35 mouse cellular contexts compared by ENCODE assay signal in the genomic region with DNA sequence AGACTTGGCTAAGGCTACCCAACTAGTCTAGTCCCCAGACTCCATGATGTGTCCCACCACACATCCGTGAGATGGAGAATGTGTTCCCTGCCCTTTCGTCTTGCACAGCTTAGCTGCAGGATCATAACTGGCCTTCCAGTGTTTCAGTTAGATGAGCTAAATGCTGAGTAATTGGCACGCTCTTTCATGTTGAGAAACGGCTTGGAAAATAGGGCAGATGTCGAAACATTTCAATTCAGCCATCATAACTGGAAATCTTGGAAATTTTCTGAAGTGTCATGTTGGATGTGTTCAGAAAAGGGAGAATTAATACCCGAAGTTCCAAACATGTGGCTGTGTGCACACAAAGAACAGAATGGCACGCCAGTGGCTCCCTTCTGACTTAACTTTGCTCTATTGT. TPM values are rescaled to one million over a fixed set of nuclear protein-coding genes. Genes with fewer than 3 reads are reported as not detected.
DNase-seq lines count a peak whose midpoint lies in the region.
"Had no signal": no experiment of that assay in that cellular context is flagged by ENCODE, and none has a peak within 500 bp of the region (broad histone marks: within the 10 kb centered on the region; RNA-seq: fewer than 3 reads in every experiment).

No protein-coding gene starts in this region.

- peak; percentile 30 for DNase-seq in adrenal gland, adult 8-10 months
- DNase-seq in adrenal gland, postnatal 25 days = no peak
- peak; percentile 44 to 61 for DNase-seq in heart, adult 9 months (ENCODE audit: low spot score in 2 of 2)
- no peak for DNase-seq in heart, postnatal 4 days
- DNase-seq in NIH3T3 (ENCODE audit: low read depth) = peak; percentile 58
- DNase-seq in gonadal fat pad, adult 2 months (ENCODE audit: low read depth) = peak; percentile 59
- DNase-seq in ovary, adult 18-20 months (ENCODE audit: low spot score) = no peak
- no peak for DNase-seq in liver
- DNase-seq: cerebellum, adult 11-12 months; cerebellum, postnatal 10 days; gastrocnemius, postnatal 10 days; kidney, adult 9 months; kidney, postnatal 14 days; retina, postnatal 1 day; right cerebral cortex, postnatal 25 days had no signal

RNA-seq across cellular contexts. Expression of a gene that starts 4.7 kb away (rescaled TPM):
- 10 to 100 TPM in 1 of 4 experiments, 1 to 10 TPM in 3; 3.5 to 10.5 (median 5.9) TPM for total RNA-seq in adrenal gland, adult 8-10 months (2022)
- total RNA-seq in adrenal gland, postnatal 25 days (2021) = 2.8 and 5.9 TPM in 2 replicates
- total RNA-seq in heart, postnatal 4 days (2021) = 10 to 100 TPM in 1 of 2 experiments, 1 to 10 TPM in 1; 9.5 to 10.6 TPM
- 26.5 and 27.7 TPM in 2 replicates for polyA plus RNA-seq in gonadal fat pad, adult 2 months (2012; rRNA removed)

RNA-seq across cellular contexts. Expression of a gene that starts 20.1 kb away (rescaled TPM):
- not detected for total RNA-seq in adrenal gland, adult 8-10 months (2022)
- total RNA-seq in adrenal gland, postnatal 25 days (2021) = not detected in 2 replicates
- not detected for total RNA-seq in heart, postnatal 4 days (2021)
- polyA plus RNA-seq in gonadal fat pad, adult 2 months (2012; rRNA removed) = not detected in 2 replicates
- total RNA-seq: adrenal gland, postnatal 36 days; gastrocnemius, postnatal 10 days; heart, adult 2 months; hindbrain, postnatal 0 days; layer of hippocampus, adult 2 months; left cerebral cortex, adult 18-20 months; left cerebral cortex, postnatal 36 days had no signal
- polyA plus RNA-seq: cortical plate, adult 2 months; embryonic facial prominence, embryonic 10.5 days; forebrain, embryonic 12.5 days; heart, adult 2 months; heart, embryonic 16.5 days; hindbrain, embryonic 10.5 days; hindbrain, postnatal 0 days; intestine, embryonic 16.5 days; limb, embryonic 14.5 days; liver, embryonic 16.5 days; macrophage; midbrain, embryonic 15.5 days; neural tube, embryonic 12.5 days; spleen, adult 2 months; testis, adult 2 months; urinary bladder, adult 2 months had no signal

Comparison
In these comparisons a context has a peak if more than half of its experiments do, and no peak if none do; other contexts are left out.
1. DNase-seq: peak in adrenal gland, adult 8-10 months (single experiment), heart, adult 9 months (2 of 2), NIH3T3 (single experiment) and gonadal fat pad, adult 2 months (single experiment); none in adrenal gland, postnatal 25 days (single experiment), heart, postnatal 4 days (single experiment), ovary, adult 18-20 months (single experiment) and liver (single experiment).